Mouse (Mus musculus) embryonic facial prominence, embryonic 10.5 days (tissue): ENCODE data around the gene Slc5a2. TPM values are rescaled to one million over a fixed set of nuclear protein-coding genes. Genes with fewer than 3 reads are reported as not detected.

ENCODE experiments used
- DNase-seq: peaks from one replicate; pipeline ENCODE4 v3.0.0-alpha.2; 2017; ENCODE audit warnings: low spot score
- H3K27ac ChIP-seq: fragments of 300-500 bp; sonication (generic); replicated peaks from 2 replicates; pipeline ENCODE4 v1.5.1; 2016; ENCODE audit warnings: mild to moderate bottlenecking
- H3K27me3 ChIP-seq: fragments of 300-500 bp; sonication (generic); replicated peaks from 2 replicates; pipeline ENCODE4 v1.6.1; 2016; ENCODE audit warnings: low read depth, mild to moderate bottlenecking; ENCODE audit not compliant: poor library complexity, severe bottlenecking
- H3K36me3 ChIP-seq: fragments of 300-500 bp; sonication (generic); replicated peaks from 2 replicates; pipeline ENCODE4 v1.6.1; 2016; ENCODE audit warnings: mild to moderate bottlenecking, moderate library complexity
- H3K4me1 ChIP-seq: fragments of 300-500 bp; sonication (generic); 2 replicates; pipeline ENCODE4 v1.6.1; 2016
- H3K4me3 ChIP-seq: fragments of 300-500 bp; sonication (generic); 2 replicates; pipeline ENCODE4 v1.5.1; 2016; ENCODE audit warnings: mild to moderate bottlenecking, moderate library complexity
- H3K9me3 ChIP-seq: fragments of 300-500 bp; sonication (generic); 2 replicates; pipeline ENCODE4 v1.6.1; 2016; ENCODE audit warnings: mild to moderate bottlenecking
- WGBS: fragments of 180-500 bp; shearing (Covaris S2); methylation state at CpG from one replicate; pipeline ENCODE4 v1.1.7; 2016; 5-methylcytosine and 5-hydroxymethylcytosine counted together
- polyA plus RNA-seq: library from polyadenylated mRNA; unstranded; fragments of >200 nt; fragmentation: Nextera tagmentation; extraction: Ambion mirVana; gene quantifications from 2 replicates; pipeline ENCODE4 v1.2.1, GENCODE M21; 2016

Gene Slc5a2
- 0.10 and 0.28 TPM in 2 replicates for polyA plus RNA-seq

- Histone ChIP-seq H3K27me3 (no peaks in the 10 kb centered on the region), H3K4me3 (no peak within 1 kb of the TSS), H3K36me3 (peaks cover 4% of the 10 kb centered on the region), H3K27ac (no peak within 1 kb of the TSS), H3K9me3 (no peaks in the 10 kb centered on the region), H3K4me1 (no peaks in the 10 kb centered on the region)
- DNase-seq, result no peak
- 84% methylated on average over 6 of the region's 6 CpGs for WGBS
These were observed at the start of gene Slc5a2 for GRCm38 (mm10) chr7:128265411-128265810. Gene Slc5a2, plus strand, starts transcription at chr7:128265657.

GRCm38 (mm10) chr7:128219952-128220351, 45.5 kb upstream of the Slc5a2 start:
- H3K36me3 ChIP-seq, result no peaks in the 10 kb centered on the region
- no peak overlapping the region for H3K27ac ChIP-seq
- DNase-seq, result no peak
- no peaks in the 10 kb centered on the region for H3K27me3 ChIP-seq
- 0 out of 2 replicates have a peak, but pooled peaks cover 2% of the 10 kb centered on the region for H3K4me1 ChIP-seq
- H3K4me3 ChIP-seq, result no peak overlapping the region
- WGBS, result 85% methylated on average over 4 of the region's 4 CpGs
- H3K9me3 ChIP-seq, result no peaks in the 10 kb centered on the region

GRCm38 (mm10) chr7:128220936-128221335, 44.5 kb upstream of the Slc5a2 start:
- no peak overlapping the region for H3K27ac ChIP-seq
- no peak for DNase-seq
- no peaks in the 10 kb centered on the region for H3K27me3 ChIP-seq
- no peaks in the 10 kb centered on the region for H3K9me3 ChIP-seq
- 0 out of 2 replicates have a peak, but pooled peaks cover 2% of the 10 kb centered on the region for H3K4me1 ChIP-seq
- no peaks in the 10 kb centered on the region for H3K36me3 ChIP-seq
- WGBS, result 87% methylated on average over 3 of the region's 3 CpGs
- H3K4me3 ChIP-seq, result no peak overlapping the region

- 46% methylated on average over 8 of the region's 8 CpGs for WGBS
These were observed 33.7 kb upstream of the Slc5a2 start for GRCm38 (mm10) chr7:128231741-128232140.

GRCm38 (mm10) chr7:128234796-128235195, 30.7 kb upstream of the Slc5a2 start:
- H3K4me3 ChIP-seq, result no peak overlapping the region
- H3K27me3 ChIP-seq, result no peaks in the 10 kb centered on the region
- no peak overlapping the region for H3K27ac ChIP-seq
- no peaks in the 10 kb centered on the region for H3K9me3 ChIP-seq
- peaks cover 20% of the 10 kb centered on the region for H3K4me1 ChIP-seq
- no peak for DNase-seq
- peaks cover 11% of the 10 kb centered on the region for H3K36me3 ChIP-seq
- WGBS, result 84% methylated on average over 2 of the region's 2 CpGs

More at GRCm38 (mm10) chr7:128231741-128232140, 33.7 kb upstream of the Slc5a2 start:
- no peak for DNase-seq
- H3K9me3 ChIP-seq, result no peaks in the 10 kb centered on the region
- H3K36me3 ChIP-seq, result peaks cover 9% of the 10 kb centered on the region; the same call in 1 of the 2 replicates
- peaks cover 3% of the 10 kb centered on the region for H3K4me1 ChIP-seq
- H3K4me3 ChIP-seq, result no peak overlapping the region
- H3K27ac ChIP-seq, result no peak overlapping the region
- H3K27me3 ChIP-seq, result no peaks in the 10 kb centered on the region

- Histone ChIP-seq H3K27ac (no peak overlapping the region), H3K4me1 (peaks cover 25% of the 10 kb centered on the region), H3K9me3 (no peaks in the 10 kb centered on the region), H3K36me3 (peaks cover 18% of the 10 kb centered on the region), H3K4me3 (no peak overlapping the region), H3K27me3 (no peaks in the 10 kb centered on the region)
- DNase-seq, result no peak
- WGBS, result 89% methylated on average over 1 of the region's 1 CpGs
These were observed 30.0 kb upstream of the Slc5a2 start for GRCm38 (mm10) chr7:128235481-128235880.

- no peak for DNase-seq
- Histone ChIP-seq H3K4me3 (peak overlapping the region; percentile 78), H3K36me3 (peaks cover 28% of the 10 kb centered on the region), H3K27ac (peak overlapping the region; percentile 98; the same call in 1 of the 2 replicates), H3K27me3 (no peaks in the 10 kb centered on the region), H3K9me3 (no peaks in the 10 kb centered on the region), H3K4me1 (peaks cover 29% of the 10 kb centered on the region)
- WGBS, result 93% methylated on average over 13 of the region's 13 CpGs
These were observed 29.0 kb upstream of the Slc5a2 start for GRCm38 (mm10) chr7:128236426-128236825.

GRCm38 (mm10) chr7:128236856-128237592, 28.4 kb upstream of the Slc5a2 start, which contains the start of gene Armc5:
Gene Armc5, plus strand, starts transcription at chr7:128237342.
- WGBS, result 26% methylated on average over 37 of the region's 37 CpGs
- no peaks in the 10 kb centered on the region for H3K27me3 ChIP-seq
- peaks cover 32% of the 10 kb centered on the region for H3K4me1 ChIP-seq
- H3K36me3 ChIP-seq, result peaks cover 34% of the 10 kb centered on the region
- H3K9me3 ChIP-seq, result no peaks in the 10 kb centered on the region
- DNase-seq, result peak; percentile 90
- H3K27ac ChIP-seq, result peak within 1 kb of the TSS; percentile 98
- H3K4me3 ChIP-seq, result peak within 1 kb of the TSS; percentile 78

- Histone ChIP-seq H3K4me1 (peaks cover 36% of the 10 kb centered on the region), H3K27me3 (no peaks in the 10 kb centered on the region), H3K4me3 (peak overlapping the region; percentile 78), H3K27ac (peak overlapping the region; percentile 98), H3K36me3 (peaks cover 39% of the 10 kb centered on the region), H3K9me3 (no peaks in the 10 kb centered on the region)
- WGBS, result under 1% methylated on average over 25 of the region's 25 CpGs
- no peak for DNase-seq
These were observed 27.9 kb upstream of the Slc5a2 start for GRCm38 (mm10) chr7:128237593-128237926.

GRCm38 (mm10) chr7:128237927-128238778, 27.3 kb upstream of the Slc5a2 start, which contains the start of gene 9130023H24Rik:
Gene 9130023H24Rik, minus strand, starts transcription at chr7:128238031.
- H3K4me3 ChIP-seq, result peak within 1 kb of the TSS; percentile 78
- H3K9me3 ChIP-seq, result no peaks in the 10 kb centered on the region
- H3K27ac ChIP-seq, result peak within 1 kb of the TSS; percentile 98
- peak; percentile 100 for DNase-seq
- WGBS, result under 1% methylated on average over 72 of the region's 72 CpGs
- H3K4me1 ChIP-seq, result peaks cover 41% of the 10 kb centered on the region
- H3K27me3 ChIP-seq, result no peaks in the 10 kb centered on the region
- H3K36me3 ChIP-seq, result peaks cover 45% of the 10 kb centered on the region

- peak overlapping the region; percentile 98 for H3K27ac ChIP-seq
- peak overlapping the region; percentile 78 for H3K4me3 ChIP-seq
- WGBS, result 25% methylated on average over 4 of the region's 4 CpGs
- peaks cover 46% of the 10 kb centered on the region for H3K4me1 ChIP-seq
- H3K36me3 ChIP-seq, result peaks cover 49% of the 10 kb centered on the region
- no peaks in the 10 kb centered on the region for H3K27me3 ChIP-seq
- peak; percentile 54 for DNase-seq
- no peaks in the 10 kb centered on the region for H3K9me3 ChIP-seq
These were observed 26.5 kb upstream of the Slc5a2 start for GRCm38 (mm10) chr7:128238991-128239390.

- Histone ChIP-seq H3K9me3 (no peaks in the 10 kb centered on the region), H3K27ac (peak overlapping the region; percentile 32; the same call in 1 of the 2 replicates), H3K27me3 (no peaks in the 10 kb centered on the region), H3K4me3 (no peak overlapping the region), H3K36me3 (peaks cover 62% of the 10 kb centered on the region), H3K4me1 (peaks cover 57% of the 10 kb centered on the region)
- DNase-seq, result no peak
- 94% methylated on average over 27 of the region's 27 CpGs for WGBS
These were observed 25.2 kb upstream of the Slc5a2 start for GRCm38 (mm10) chr7:128240131-128240784.
